Mouse (Mus musculus) c-Kit-positive CD71-positive TER-119-negative erythroid progenitor cells, embryonic 14.5 days (primary cell): ENCODE results near the gene Bloc1s2.

Experiments used
- DNase-seq: peaks from one replicate; pipeline ENCODE4 v3.0.0-alpha.2; 2013; ENCODE audit warnings: low read depth

The Bloc1s2 gene

DNA sequence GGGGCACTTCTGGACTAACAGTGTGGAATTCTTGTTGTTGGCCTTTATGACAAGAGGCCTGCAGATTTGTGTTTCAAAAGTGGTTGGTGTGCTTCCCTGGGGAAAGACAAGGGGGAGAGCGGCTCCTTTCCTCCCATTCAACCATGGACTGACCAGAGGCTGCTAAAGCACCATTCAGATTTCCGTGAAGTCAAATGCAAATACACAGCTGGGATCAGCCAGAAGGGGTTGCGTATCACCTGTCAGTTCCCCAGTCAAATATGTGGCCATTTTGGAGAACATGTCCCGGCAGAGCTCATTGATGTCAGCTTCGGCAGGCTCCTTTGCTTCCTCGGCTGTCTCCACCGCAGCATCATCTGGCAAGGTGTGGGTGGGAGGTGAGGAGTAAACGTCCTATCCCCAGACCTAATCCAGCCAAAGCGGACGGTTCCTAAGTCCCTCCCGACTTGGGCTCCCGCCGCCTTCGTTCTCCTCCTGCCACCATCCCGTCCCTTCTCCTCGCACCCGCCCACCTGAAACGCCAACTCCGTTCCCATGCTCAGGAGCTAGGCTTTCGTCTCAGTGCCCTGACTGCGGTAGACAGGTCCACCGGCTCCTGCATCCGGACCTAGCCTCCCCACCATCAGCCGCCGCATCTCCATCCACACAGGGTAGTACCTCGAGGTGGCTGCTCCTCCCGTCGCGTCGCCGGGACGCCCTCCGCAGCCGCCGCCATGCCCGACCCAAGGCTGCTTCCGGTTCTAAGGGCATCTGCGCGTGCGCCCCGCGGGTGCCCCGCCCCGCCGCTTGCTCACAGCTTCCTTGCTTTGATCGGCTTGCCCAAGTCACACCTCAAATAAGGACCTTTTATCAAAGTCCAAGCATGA is at the start of gene Bloc1s2:
Bloc1s2 (minus strand) TSS at position 745 of the 866 bp plus-strand sequence.
- peak; percentile 74 for DNase-seq

DNA sequence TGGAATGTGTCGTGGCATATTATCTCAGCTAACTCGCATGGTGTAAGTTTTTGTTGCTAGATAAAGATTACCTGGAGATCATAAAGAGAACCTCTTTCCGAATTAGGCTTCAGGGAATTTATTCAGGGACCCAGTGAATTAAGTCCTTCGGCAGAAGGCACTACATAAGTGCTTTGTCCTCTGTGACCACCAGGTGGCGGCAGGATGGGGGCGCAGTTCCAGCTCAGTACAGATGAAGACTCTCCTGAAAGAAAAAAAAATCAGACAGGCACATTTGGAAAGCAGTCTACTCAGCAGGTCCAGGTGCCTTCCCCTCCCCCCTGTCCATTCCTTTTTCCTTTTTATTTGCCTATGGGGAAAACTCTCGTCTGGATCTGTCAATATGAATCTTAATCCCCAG is 48.9 kb upstream of the Bloc1s2 start:
- DNase-seq: peak; percentile 62

DNA sequence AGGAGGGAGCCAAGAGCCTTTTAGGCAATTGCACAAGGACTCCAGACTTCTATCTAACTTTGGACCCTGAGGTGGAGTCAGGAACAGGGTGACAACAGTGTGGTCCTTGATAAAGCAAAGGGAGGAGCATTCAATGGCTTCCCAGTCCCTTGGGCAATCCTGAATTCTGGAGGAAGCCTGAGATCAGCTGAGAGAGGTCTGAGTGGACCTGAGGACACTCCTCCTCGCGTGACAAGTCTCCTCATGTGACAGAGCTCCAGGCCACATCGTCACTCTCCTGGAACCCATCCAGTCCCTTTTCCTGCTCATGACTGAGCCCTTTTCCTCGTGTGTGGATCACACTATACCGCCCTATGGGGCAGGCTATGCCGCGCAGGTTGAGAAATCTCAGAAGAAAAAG is 47.7 kb upstream of the Bloc1s2 start:
- DNase-seq: no peak

DNA sequence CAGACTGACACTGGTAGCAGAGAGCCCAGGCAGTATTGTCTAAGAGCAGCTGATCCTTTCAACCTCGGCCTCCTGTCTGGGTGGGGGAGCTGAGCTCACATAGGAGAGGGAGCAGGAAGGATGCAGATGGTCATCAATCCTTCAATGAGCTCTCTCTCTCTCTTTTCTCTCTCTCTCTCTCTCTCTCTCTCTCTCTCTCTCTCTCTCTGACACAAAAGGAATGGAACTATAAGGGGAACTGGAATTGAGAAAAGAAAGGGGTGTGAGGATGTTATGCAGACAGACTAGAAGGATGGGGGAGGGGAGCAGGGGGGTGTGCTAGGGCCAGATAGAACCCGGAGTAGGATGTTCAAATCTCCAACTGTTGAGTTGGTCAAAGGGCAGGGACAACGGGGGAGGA is 46.1 kb upstream of the Bloc1s2 start, which contains the start of gene Pkd2l1:
Pkd2l1 (minus strand) TSS at position 101 of the 400 bp plus-strand sequence.
- no peak for DNase-seq

DNA sequence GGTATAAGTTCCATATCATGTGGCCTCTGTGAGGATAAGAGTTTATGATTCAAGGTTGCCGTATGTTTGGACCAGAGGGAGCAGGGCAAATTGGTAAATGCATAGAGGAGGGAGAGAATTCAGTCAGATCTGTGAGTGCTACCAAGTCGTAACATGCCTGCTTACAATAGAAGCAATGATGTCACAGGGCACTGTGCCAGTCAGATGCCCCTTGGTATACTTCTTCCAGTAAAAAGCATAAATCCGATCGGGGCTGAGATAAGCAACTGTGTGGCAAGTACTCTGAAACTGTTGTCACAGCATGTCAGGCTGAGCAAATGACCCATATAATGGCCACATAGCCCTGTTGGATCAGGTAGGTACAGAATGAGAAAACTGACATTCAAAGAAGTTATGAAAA is 42.8 kb upstream of the Bloc1s2 start:
- no peak for DNase-seq

DNA sequence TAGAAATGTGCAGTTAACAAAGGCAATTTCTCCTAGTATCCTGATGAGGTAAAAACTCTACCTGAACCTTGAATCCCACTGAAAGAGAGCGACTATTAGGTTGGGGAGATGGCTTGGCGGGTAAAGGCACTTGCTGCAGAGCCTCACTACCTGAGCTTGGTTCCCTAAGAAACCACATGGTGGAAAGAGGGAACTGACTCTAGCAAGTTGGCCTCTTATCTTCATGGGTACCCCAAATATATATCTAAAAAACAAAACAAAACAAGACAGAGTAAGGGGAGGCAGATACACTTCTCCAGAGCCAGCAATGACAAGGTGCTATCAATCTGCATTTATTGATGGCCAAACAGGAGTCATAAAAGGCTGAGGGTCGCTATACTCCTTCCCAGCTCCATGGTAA is 37.7 kb upstream of the Bloc1s2 start:
- DNase-seq: no peak

DNA sequence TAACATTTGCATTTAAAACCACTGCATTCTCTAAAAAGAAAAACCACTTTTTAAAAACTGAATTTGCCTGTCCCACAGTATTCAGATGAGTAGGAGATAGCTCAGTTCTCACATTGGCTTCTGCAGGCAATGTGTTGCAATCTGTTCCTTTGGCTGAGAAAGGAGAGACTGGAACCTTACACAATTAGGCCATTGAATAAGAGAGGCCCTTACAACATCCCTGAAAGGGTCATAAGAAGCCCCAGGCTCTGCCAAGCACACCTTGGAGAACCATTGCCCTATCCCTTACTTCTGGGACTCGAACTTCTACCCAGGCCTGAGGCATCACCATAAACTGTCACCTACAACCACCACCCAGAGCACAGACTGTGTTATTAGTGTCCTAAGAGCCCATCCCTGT is 34.3 kb upstream of the Bloc1s2 start:
- no peak for DNase-seq

DNA sequence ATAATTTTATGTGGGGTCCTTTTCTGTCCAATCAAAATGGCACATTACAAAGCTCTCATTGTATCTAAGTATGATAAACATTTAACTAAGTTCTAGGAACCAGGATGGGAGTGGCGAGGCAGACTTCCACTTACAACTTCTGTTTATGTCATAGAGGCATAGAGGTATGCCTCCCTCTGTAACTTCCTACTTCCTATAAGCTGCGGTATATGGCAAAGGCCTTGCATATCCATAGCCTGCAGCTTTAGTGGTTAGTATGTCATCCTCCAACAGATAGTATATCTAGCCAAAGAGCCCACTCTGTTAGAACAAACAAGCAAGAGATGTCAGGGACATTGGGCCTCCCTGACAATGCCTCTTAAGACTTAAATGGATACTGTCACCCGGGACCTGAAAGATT is 30.5 kb upstream of the Bloc1s2 start:
- no peak for DNase-seq

DNA sequence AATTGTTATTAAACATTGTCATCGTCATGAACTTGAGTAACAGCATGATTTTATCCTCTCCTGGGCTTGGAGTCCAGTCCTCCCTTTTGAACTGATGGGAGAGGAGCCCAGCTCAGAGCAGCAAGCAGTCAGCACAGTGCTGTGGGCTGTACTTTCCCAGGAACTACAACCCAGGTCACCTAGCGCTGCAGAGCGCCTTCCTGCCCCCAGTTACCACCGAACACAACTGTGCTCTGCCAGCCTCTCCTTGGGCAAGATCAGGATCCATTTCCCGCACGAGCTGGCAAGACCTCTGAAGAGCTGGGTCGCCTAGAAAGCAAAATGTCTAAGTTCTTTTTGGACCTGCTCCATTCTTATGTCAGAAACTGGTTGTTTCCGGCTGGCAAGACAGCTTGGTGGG is 28.6 kb upstream of the Bloc1s2 start:
- DNase-seq: no peak

DNA sequence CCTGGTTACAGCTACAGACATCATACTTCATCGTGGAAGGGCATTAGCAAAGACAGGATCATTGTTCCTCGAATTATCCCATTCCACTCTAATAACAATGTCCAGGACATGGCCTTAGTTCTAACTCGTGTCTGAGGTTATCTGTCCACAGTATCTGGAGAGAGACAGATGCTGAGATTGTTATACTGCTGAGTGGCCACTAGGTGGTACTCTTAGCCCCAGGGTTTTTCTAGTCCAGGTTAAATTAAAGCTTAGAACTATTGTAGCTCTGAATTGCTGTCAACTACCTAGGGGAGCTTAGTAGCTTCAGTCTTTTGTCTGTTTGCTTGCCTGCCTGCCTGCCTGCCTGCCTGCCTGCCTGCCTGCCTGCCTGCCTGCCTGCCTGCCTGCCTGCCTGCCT is 15.3 kb upstream of the Bloc1s2 start:
- DNase-seq: no peak

DNA sequence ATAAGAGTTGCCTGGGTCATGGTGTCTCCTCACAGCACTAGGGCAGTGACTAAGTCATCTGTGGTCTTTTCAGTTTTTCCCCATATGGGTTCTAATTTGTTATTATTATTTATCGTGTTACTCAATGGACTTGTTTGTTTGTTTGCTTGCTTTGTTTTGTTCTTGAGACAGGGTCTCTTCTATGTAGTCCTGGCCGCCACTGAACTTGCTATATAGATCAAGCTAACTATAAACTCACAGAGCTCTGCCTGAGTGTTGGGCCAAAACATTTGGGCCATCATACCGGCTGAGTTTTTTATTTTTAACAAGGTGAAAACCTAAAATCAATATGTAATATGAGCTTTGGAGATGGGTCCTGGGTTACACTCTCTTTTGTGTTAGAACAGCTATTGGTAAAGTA is 13.1 kb upstream of the Bloc1s2 start:
- DNase-seq: no peak

DNA sequence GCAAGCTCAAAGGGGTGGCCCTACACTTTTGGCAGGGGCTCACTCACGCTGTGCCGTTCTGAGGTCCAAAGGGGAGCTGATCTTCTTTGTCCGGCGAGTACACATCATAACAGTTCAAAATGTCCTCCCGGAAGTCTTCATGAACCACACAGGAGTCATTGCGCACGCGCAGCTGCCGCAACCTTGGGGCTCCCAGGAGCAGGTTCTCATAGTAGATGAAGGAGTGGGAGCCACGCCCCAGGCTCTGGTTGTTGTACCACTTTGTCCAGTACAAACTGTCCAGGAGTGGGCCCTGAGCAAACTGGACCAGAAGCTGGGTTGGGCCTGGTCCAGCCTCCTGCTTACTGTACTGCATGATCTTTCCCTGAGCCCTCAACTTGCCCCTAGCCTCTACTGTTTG is 10.8 kb upstream of the Bloc1s2 start:
- no peak for DNase-seq

DNA sequence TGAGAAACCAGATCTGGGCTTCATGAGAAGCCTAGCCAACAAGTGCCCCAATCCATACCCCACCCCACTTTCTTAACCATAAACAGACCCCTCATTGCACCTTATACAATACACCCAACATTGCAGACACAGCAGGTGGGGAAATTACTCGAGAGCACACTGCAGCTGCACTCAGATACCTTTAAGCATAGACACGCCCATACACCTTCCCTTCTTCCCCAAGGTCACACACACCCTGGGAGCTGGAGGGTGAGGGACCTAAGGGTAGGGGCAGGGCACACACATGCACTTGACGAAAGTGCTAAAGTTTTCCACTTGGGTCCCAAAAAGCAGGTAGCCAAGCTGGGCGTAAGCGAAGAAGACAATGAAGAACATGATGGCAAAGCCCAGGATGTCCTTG is 7.5 kb upstream of the Bloc1s2 start:
- no peak for DNase-seq

DNA sequence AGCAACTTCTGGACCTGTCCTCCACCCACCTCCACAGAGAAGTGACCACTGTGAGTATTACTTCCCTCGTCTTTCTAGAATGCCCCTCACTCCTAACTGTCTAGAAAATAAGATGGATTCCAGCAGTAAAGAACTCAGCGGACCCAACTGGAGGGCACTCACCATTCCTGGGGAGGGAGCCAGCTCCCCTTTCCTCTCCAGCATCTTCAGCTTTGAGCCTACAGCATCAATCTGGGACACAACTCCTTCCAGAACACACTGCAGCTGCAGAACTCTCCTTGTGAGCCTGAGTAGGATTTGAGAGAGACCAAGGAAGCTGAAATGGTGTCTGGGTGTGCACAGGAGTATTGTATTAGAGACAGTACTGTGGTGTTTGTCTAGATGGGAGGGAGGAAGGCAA is 2.7 kb upstream of the Bloc1s2 start:
- DNase-seq: no peak

DNA sequence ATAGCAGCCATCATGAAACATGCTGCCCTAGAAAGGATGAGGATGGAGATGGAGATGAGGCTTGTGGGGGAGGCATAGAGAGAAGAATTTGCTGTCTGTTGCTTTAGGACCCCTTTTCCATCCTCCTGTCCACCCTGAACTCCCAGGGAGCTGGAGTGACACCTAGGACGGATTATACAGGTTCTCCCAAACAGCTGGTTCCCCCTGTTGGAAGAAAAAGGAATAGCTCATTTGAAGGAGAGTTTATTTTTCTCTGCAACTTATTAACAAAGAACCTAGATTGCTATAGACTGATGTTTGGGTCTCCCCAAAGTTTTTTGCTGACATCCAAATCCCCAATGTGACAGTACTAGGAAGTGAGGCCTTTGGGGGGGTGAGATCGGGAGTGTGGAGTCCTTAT is 2.1 kb upstream of the Bloc1s2 start:
- no peak for DNase-seq

DNA sequence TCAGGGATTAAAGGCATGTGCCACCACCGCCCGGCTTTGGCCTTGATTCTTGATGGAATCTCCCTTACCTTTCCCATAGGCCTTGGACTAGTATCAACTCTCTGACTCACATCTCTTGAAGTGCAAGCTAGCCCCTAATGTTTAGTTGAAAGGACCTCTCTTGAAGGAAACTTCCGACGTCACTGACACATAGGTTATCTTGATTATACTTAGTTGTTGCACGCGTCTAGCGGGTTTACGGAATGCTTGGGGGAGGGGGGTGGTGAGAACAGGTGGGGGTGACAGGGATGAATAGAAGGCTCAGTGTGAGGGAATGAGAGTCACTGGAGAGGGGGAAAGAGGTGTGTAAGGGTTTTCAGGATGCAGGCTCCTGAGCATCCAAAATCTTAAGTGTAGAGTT is 705 bp upstream of the Bloc1s2 start:
- no peak for DNase-seq

DNA sequence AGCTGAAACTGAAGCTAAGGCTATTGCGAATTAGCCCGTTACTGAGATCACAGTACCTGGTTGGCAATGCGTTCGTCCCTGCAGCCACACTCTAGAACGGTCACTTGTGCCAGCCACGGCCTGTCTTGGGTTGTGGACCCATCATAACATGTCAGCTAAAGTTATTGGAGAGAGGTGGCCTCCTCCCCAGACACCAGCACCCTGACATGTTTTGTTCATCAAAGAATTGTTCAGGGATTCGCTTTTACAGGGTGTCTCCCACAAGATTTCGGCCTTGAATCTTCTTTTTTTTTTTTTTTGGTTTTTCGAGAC is 278 bp upstream of the Bloc1s2 start:
- no peak for DNase-seq

DNA sequence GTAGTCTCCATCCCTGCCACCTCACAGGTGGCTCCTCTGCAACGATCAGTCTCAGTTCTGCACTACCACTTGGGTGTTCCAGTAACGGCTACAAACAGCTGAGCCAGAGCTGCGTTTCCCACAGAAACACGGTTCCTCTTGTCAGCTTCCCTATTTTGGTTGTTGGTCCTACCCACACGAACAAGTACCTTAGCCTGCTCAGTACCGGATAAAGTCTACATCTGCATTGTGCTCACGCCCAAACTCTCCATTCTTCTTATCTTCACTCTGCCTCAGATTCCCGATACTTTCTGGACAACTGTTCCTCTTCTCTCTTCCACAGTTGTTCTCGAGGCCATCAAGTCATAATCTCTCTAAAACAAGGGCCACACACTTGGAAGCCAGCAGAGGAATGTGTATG is 1.9 kb downstream of the Bloc1s2 start:
- DNase-seq: no peak

DNA sequence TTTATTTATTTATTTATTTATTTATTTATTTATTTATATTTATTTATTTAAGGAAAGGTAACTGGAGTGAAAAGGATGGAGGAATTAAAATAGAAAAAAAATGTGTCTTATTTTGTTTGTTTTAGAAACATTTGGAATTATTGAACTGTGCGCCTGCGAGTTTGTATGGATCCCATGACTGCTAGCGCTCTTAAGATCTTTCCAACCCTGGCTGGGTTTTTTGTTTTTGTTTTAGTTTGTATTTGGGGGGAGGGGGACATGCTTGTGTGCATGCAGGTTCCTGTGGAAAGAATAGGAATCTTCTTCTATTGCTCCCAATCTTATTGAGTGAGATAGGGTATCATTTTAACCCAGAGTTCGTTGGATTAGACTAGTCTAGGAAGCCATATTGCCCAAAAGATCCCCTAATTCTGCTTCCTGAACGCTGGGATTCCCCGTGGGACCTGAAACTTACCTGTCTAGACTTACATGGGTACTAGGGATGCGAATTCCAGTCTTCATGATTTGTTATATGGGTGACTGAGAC is 10.2 kb downstream of the Bloc1s2 start:
- DNase-seq: no peak

DNA sequence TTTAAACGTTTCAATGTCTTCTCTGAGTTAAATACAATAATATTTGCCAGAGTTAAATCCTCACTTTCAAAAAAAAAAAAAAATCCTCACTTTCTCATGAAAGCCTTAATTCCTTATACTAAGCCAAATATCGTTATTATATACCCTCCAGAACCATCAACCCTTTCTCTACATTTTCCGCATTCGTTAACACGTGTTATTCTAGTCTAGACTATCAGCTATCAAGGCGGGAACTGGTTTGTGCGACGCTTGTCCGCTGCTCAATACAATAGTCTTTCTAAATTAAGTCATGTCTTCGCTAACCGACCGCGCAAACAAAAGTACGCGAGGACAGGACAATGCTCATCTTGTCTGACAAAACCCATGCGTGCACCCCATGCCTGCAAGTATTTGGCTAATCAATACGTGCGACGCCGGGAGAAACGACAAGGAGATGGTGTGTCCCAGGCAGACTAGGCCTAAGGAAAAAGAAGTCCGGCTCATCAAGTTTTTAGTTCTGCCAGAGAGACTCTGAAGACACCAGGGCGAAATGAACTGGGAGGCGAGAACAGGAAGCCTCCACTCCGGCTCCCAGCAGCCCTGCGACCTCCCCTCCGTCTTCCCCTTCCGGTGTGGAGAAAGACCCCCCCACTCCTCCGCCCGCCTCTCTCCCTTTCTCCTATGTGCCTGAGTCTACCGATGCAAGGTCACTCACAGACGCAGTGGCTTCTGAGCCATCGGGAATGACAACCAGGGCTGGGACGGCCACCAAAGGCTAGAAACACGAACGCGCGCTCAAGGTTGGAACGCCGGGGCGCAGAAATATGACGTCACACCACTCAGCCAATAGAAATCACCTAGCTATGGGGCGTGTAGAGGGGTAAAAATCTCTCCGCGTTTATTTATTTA is 10.9 kb downstream of the Bloc1s2 start, which contains the start of gene Cwf19l1:
Cwf19l1 (minus strand) TSS at position 805 of the 888 bp plus-strand sequence.
- peak; percentile 84 for DNase-seq

DNA sequence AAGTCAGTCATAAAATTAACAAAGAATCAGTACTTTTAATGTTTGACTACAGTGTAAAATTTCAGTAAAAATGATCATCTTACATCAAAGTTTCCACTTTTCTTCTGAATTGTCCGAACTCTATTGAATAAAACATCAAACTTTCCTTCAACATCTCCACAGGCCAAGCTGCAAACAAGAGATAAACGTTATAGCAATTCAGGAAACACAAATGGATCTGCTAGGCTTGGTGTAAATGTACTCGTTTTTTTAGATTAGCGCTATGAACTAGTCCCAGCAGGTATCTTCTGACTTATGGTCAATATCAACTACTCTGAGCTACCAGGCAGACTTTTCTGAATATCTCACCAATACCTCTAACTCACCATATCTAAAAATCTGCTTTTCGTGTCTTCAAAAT is 13.3 kb downstream of the Bloc1s2 start:
- DNase-seq: no peak

DNA sequence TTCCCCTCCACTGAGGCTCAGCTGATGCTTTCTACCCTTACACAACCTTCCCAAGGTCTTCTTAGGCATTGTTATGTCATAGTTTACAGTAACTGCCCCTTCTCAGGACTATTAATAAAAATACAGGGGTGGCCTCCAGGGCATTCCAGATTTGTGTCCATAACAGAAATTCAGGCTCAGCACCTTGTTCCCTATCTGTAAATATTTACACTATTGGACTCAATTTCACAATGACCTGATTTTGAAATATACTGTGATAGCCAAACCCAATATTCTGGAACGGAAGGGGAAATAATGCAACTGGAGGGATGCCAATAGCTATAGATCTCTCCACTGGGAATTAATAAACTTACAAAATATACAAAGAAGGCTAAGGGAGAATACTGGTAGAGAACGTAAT is 17.7 kb downstream of the Bloc1s2 start:
- no peak for DNase-seq
